Mouse (Mus musculus): ENCODE data around the gene Ap2a1.

DNA sequence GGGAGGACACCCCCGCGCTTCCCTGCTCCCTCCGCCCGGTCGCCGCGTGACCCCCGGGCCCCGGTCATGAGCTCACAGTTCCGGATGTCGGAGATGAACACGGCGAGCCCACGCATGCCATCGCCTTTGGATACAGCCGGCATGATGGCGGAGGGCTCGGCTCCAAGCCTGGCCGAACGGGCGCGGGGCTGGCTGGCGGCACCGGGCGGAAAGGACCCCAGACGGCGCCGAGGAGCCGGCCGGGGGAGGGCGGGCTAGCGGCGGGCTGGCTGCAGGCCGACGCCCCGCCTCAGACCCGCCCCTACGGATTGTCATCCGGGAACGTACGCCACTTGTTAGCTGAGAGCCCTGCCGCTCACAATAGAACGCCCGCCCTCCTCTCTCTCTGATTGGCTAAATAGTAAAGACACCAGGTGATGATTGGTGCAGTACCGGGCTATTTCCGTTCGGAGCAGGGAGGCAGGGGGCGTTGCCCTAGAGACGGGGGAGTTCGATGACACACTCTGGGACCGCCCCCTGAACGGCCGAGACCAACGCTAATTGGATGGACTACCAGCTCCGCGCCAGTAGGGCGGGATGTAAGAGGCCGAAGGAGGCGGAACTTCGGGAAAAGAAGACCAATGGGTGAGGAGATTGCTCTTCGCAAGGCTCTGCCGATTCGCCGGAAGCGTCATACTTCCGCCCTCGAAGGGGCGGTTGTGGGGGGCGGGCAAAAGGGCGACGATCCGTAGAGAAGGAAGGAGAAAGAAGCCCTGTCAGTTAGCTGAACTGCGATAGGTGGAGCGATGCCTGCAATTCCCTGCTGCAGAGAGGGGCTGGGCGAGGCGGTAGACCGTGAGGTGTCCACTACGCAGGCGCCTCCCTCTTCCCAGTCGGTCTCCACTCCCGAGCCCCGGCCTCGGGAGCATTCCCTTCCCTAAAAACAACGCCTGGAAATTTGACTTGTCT is at the start of gene Ap2a1:
- no peak for TF ChIP-seq CTCF (IDR thresholded peaks at IDR 0.05; ENCODE audit: borderline replicate concordance, insufficient read depth, low read depth, low read length)
- TF ChIP-seq POLR2A (IDR thresholded peaks at IDR 0.05; ENCODE audit: borderline replicate concordance, insufficient read depth, low read length): peak; percentile 80; the same call in 1 of the 2 replicates
